Mouse (Mus musculus): ENCODE results near the gene Fam49a. TPM values are rescaled to one million over a fixed set of nuclear protein-coding genes. Genes with fewer than 3 reads are reported as not detected.

The Fam49a gene
- total and polyA plus RNA-seq, 2 experiments, result 1.7 to 2.0 TPM

GRCm38 (mm10) chr12:12356048-12356447, 94.1 kb downstream of the Fam49a start:
- TF ChIP-seq CTCF (IDR thresholded peaks at IDR 0.05; ENCODE audit: low read depth, low read length) (no peak), POLR2A (IDR thresholded peaks at IDR 0.05; ENCODE audit: extremely low read depth, insufficient read depth, low read length) (no peak)
- no peak for DNase-seq (ENCODE audit: extremely low read depth, low read depth, low spot score)
- H3K27ac ChIP-seq (replicated peaks; ENCODE audit: insufficient read depth, low read depth, low read length), result no peak overlapping the region
- H3K9ac ChIP-seq (ENCODE audit: low read depth, low read length), result no peak overlapping the region
- no peaks in the 10 kb centered on the region for H3K79me2 ChIP-seq (ENCODE audit: control insufficient read depth, insufficient read depth, low read length)
- H3K4me3 ChIP-seq (ENCODE audit: insufficient read depth, low read depth, low read length), result no peak overlapping the region
- WGBS, result 77% methylated on average over 9 of the region's 9 CpGs
- no peaks in the 10 kb centered on the region; the same call in 1 of the 2 replicates for H3K4me1 ChIP-seq (ENCODE audit: control insufficient read depth, insufficient read depth, low read length)
- H3K36me3 ChIP-seq (ENCODE audit: control insufficient read depth, insufficient read depth, low read length), result no peaks in the 10 kb centered on the region
- no peaks in the 10 kb centered on the region for H3K27me3 ChIP-seq (ENCODE audit: control insufficient read depth, insufficient read depth, low read length)

GRCm38 (mm10) chr12:12356463-12356862, 94.5 kb downstream of the Fam49a start:
- DNase-seq (ENCODE audit: extremely low read depth, low read depth, low spot score), result peak; percentile 1
- Histone ChIP-seq H3K9ac (ENCODE audit: low read depth, low read length) (no peak overlapping the region), H3K36me3 (ENCODE audit: control insufficient read depth, insufficient read depth, low read length) (no peaks in the 10 kb centered on the region), H3K79me2 (ENCODE audit: control insufficient read depth, insufficient read depth, low read length) (no peaks in the 10 kb centered on the region), H3K27ac (replicated peaks; ENCODE audit: insufficient read depth, low read depth, low read length) (no peak overlapping the region), H3K4me1 (ENCODE audit: control insufficient read depth, insufficient read depth, low read length) (no peaks in the 10 kb centered on the region; the same call in 1 of the 2 replicates), H3K4me3 (ENCODE audit: insufficient read depth, low read depth, low read length) (no peak overlapping the region), H3K27me3 (ENCODE audit: control insufficient read depth, insufficient read depth, low read length) (no peaks in the 10 kb centered on the region)
- TF ChIP-seq CTCF (IDR thresholded peaks at IDR 0.05; ENCODE audit: low read depth, low read length), result no peak
- WGBS, result 38% methylated on average over 1 of the region's 1 CpGs

- H3K79me2 ChIP-seq (ENCODE audit: control insufficient read depth, insufficient read depth, low read length), result no peaks in the 10 kb centered on the region
- 76% methylated on average over 5 of the region's 5 CpGs for WGBS
- DNase-seq (ENCODE audit: extremely low read depth, low read depth, low spot score), result no peak
- H3K4me3 ChIP-seq (ENCODE audit: insufficient read depth, low read depth, low read length), result no peak overlapping the region
- no peak overlapping the region for H3K27ac ChIP-seq (replicated peaks; ENCODE audit: insufficient read depth, low read depth, low read length)
- TF ChIP-seq CTCF (IDR thresholded peaks at IDR 0.05; ENCODE audit: low read depth, low read length), result no peak
- no peak for TF ChIP-seq POLR2A (IDR thresholded peaks at IDR 0.05; ENCODE audit: extremely low read depth, insufficient read depth, low read length)
- H3K27me3 ChIP-seq (ENCODE audit: control insufficient read depth, insufficient read depth, low read length), result no peaks in the 10 kb centered on the region
- no peak overlapping the region for H3K9ac ChIP-seq (ENCODE audit: low read depth, low read length)
- no peaks in the 10 kb centered on the region; the same call in 1 of the 2 replicates for H3K4me1 ChIP-seq (ENCODE audit: control insufficient read depth, insufficient read depth, low read length)
- H3K36me3 ChIP-seq (ENCODE audit: control insufficient read depth, insufficient read depth, low read length), result no peaks in the 10 kb centered on the region
Observed at GRCm38 (mm10) chr12:12356946-12357345, 95.0 kb downstream of the Fam49a start.

- H3K36me3 ChIP-seq (ENCODE audit: control insufficient read depth, insufficient read depth, low read length), result no peaks in the 10 kb centered on the region
- H3K4me3 ChIP-seq (ENCODE audit: insufficient read depth, low read depth, low read length), result no peak overlapping the region
- H3K79me2 ChIP-seq (ENCODE audit: control insufficient read depth, insufficient read depth, low read length), result no peaks in the 10 kb centered on the region
- H3K27ac ChIP-seq (replicated peaks; ENCODE audit: insufficient read depth, low read depth, low read length), result no peak overlapping the region
- no peak overlapping the region for H3K9ac ChIP-seq (ENCODE audit: low read depth, low read length)
- no peak for DNase-seq (ENCODE audit: extremely low read depth, low read depth, low spot score)
- H3K27me3 ChIP-seq (ENCODE audit: control insufficient read depth, insufficient read depth, low read length), result no peaks in the 10 kb centered on the region
- 90% methylated on average over 5 of the region's 5 CpGs for whole genome bisulfite sequencing
- no peaks in the 10 kb centered on the region for H3K4me1 ChIP-seq (ENCODE audit: control insufficient read depth, insufficient read depth, low read length)
- TF ChIP-seq CTCF (IDR thresholded peaks at IDR 0.05; ENCODE audit: low read depth, low read length), result no peak
- no peak for TF ChIP-seq POLR2A (IDR thresholded peaks at IDR 0.05; ENCODE audit: extremely low read depth, insufficient read depth, low read length)
Observed at GRCm38 (mm10) chr12:12359923-12360322, 98.0 kb downstream of the Fam49a start.

- no peaks in the 10 kb centered on the region for H3K36me3 ChIP-seq (ENCODE audit: control insufficient read depth, insufficient read depth, low read length)
- 92% methylated on average over 10 of the region's 10 CpGs for WGBS
Observed at GRCm38 (mm10) chr12:12362371-12362770, 100.4 kb downstream of the Fam49a start.

GRCm38 (mm10) chr12:12364201-12364600, 102.3 kb downstream of the Fam49a start:
- Histone ChIP-seq H3K4me1 (ENCODE audit: control insufficient read depth, insufficient read depth, low read length) (no peaks in the 10 kb centered on the region), H3K79me2 (ENCODE audit: control insufficient read depth, insufficient read depth, low read length) (no peaks in the 10 kb centered on the region), H3K27me3 (ENCODE audit: control insufficient read depth, insufficient read depth, low read length) (no peaks in the 10 kb centered on the region), H3K4me3 (ENCODE audit: insufficient read depth, low read depth, low read length) (no peak overlapping the region), H3K9ac (ENCODE audit: low read depth, low read length) (no peak overlapping the region), H3K27ac (replicated peaks; ENCODE audit: insufficient read depth, low read depth, low read length) (no peak overlapping the region), H3K36me3 (ENCODE audit: control insufficient read depth, insufficient read depth, low read length) (no peaks in the 10 kb centered on the region)
- 91% methylated on average over 8 of the region's 8 CpGs for WGBS
- no peak for DNase-seq (ENCODE audit: extremely low read depth, low read depth, low spot score)
- TF ChIP-seq CTCF (IDR thresholded peaks at IDR 0.05; ENCODE audit: low read depth, low read length) (no peak), POLR2A (IDR thresholded peaks at IDR 0.05; ENCODE audit: extremely low read depth, insufficient read depth, low read length) (no peak)

More at GRCm38 (mm10) chr12:12362371-12362770, 100.4 kb downstream of the Fam49a start:
- Histone ChIP-seq H3K4me1 (ENCODE audit: control insufficient read depth, insufficient read depth, low read length) (no peaks in the 10 kb centered on the region), H3K4me3 (ENCODE audit: insufficient read depth, low read depth, low read length) (no peak overlapping the region), H3K79me2 (ENCODE audit: control insufficient read depth, insufficient read depth, low read length) (no peaks in the 10 kb centered on the region), H3K9ac (ENCODE audit: low read depth, low read length) (no peak overlapping the region), H3K27ac (replicated peaks; ENCODE audit: insufficient read depth, low read depth, low read length) (no peak overlapping the region), H3K27me3 (ENCODE audit: control insufficient read depth, insufficient read depth, low read length) (no peaks in the 10 kb centered on the region)
- TF ChIP-seq CTCF (IDR thresholded peaks at IDR 0.05; ENCODE audit: low read depth, low read length) (no peak), POLR2A (IDR thresholded peaks at IDR 0.05; ENCODE audit: extremely low read depth, insufficient read depth, low read length) (no peak)
- no peak for DNase-seq (ENCODE audit: extremely low read depth, low read depth, low spot score)

All from liver, adult 2 months (tissue).